In genomic region chrX:159321342-159321741, GRCm38 (mm10) we compare ENCODE assay signal across 8 mouse cellular contexts. TPM values are rescaled to one million over a fixed set of nuclear protein-coding genes. Genes with fewer than 3 reads are reported as not detected.
DNase-seq lines count a peak whose midpoint lies in the region; ATAC-seq lines count a peak whose summit lies in the region.

No protein-coding gene starts in this region.

- no peaks in the 10 kb centered on the region for H3K4me1 ChIP-seq in liver, embryonic 11.5 days (replicated peaks; ENCODE audit: control insufficient read depth, insufficient read depth, low read length)

- no peak overlapping the region for H3K27ac ChIP-seq in liver, embryonic 11.5 days (ENCODE audit: low read depth, low read length)

- no peak overlapping the region for H3K4me3 ChIP-seq in liver, embryonic 11.5 days (ENCODE audit: low read depth, low read length)

- 31% methylated on average over 8 of the region's 8 CpGs for WGBS in liver, embryonic 11.5 days

- H3K36me3 ChIP-seq in liver, embryonic 11.5 days (ENCODE audit: control insufficient read depth, insufficient read depth, low read length), result no peaks in the 10 kb centered on the region

- ATAC-seq in liver, embryonic 11.5 days (replicated peaks; ENCODE audit: low FRiP score), result no peak

- H3K9ac ChIP-seq in liver, embryonic 11.5 days (ENCODE audit: low read depth, low read length), result no peak overlapping the region

- no peaks in the 10 kb centered on the region for H3K27me3 ChIP-seq in liver, embryonic 11.5 days (replicated peaks; ENCODE audit: control insufficient read depth, insufficient read depth, low read length)

- H3K4me2 ChIP-seq in liver, embryonic 11.5 days, result no peak overlapping the region

- DNase-seq in 416B (ENCODE audit: low read depth) (peak; percentile 62), MN1 (ENCODE audit: low spot score) (peak; percentile 45)
- peak; percentile 64 for DNase-seq in cerebellum, adult 8-10 months
- DNase-seq in frontal cortex, adult 2 months (ENCODE audit: extremely low spot score in 1 of 2, low spot score in 1 of 2), result peak; percentile 21 to 87
- peak; percentile 22 to 72 for DNase-seq in kidney, adult 8-10 months
- DNase-seq in liver, embryonic 11.5 days (ENCODE audit: low spot score), result peak; percentile 32
- DNase-seq in right cerebral cortex, adult 2 months (ENCODE audit: low spot score in 2 of 2), result peak; percentile 80 to 81
- DNase-seq in urinary bladder, postnatal 25 days (ENCODE audit: low spot score), result peak; percentile 40

- H3K9me3 ChIP-seq in liver, embryonic 11.5 days (ENCODE audit: control insufficient read depth, low read length), result no peaks in the 10 kb centered on the region

RNA-seq across cellular contexts. Expression of gene Eif1ax, which starts 50.6 kb away (rescaled TPM):
- 53.7 and 59.2 TPM in 2 replicates for polyA plus RNA-seq in frontal cortex, adult 2 months (2012; rRNA removed)
- polyA plus RNA-seq in liver, embryonic 11.5 days (2014; fragmentation: Nextera tagmentation; extraction: Ambion mirVana), result 139 and 142 TPM in 2 replicates
